Mouse (Mus musculus) ovary, adult 18-20 months (tissue): ENCODE results near the gene Edc3.

ENCODE experiments used
- DNase-seq: peaks from one replicate; pipeline ENCODE4 v3.0.0; 2022; ENCODE audit warnings: low spot score, mixed read lengths

Gene Edc3

GRCm38 (mm10) chr9:57708068-57708719 lies at the start of gene Edc3:
Edc3 (plus strand) TSS chr9:57708540.
- peak; percentile 75 for DNase-seq

DNA sequence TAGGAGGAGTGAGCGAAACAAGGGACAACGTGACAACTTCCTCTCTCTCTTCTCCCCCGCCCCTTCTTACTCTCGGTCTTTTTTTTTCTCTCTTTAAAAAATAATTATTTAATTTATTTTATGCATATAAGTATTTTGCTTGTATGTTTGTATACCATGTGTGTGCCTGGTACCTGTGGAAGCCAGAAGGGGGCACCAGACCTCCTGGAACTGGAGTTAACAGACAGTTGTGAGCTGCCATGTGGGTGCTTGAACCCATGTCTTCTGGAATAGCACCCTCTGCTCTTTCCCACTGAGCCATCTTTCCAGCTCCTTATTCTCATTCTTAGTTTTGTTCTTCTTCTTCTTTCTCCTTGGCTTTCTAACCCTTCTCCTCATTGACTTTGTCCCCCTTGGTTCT lies 49.4 kb upstream of the Edc3 start:
- no peak for DNase-seq

GRCm38 (mm10) chr9:57659774-57660173 lies 48.6 kb upstream of the Edc3 start:
- peak; percentile 37 for DNase-seq

DNA sequence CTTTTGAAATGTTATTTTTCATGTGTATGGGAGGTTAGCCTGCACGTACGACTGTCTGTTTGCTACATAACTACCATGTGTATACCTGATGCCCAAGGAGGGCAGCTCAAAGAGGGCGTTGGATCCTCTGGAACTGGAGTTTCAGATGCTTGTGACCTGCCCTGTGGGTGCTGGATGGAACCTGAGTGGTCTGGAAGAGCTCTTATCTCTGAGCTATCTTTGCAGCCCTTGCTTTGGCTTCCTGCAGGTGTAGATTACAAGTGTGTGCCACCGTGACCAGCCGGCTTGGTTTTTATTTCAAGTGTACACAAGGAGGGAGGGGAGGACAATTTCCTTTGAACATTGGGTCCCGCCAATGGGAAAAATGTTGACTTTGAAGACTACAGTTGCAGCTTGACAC lies 47.8 kb upstream of the Edc3 start:
- DNase-seq = no peak

- DNase-seq = no peak
Observed at GRCm38 (mm10) chr9:57661552-57661951, 46.8 kb upstream of the Edc3 start.

- no peak for DNase-seq
Observed at GRCm38 (mm10) chr9:57664616-57665015, 43.7 kb upstream of the Edc3 start.

DNA sequence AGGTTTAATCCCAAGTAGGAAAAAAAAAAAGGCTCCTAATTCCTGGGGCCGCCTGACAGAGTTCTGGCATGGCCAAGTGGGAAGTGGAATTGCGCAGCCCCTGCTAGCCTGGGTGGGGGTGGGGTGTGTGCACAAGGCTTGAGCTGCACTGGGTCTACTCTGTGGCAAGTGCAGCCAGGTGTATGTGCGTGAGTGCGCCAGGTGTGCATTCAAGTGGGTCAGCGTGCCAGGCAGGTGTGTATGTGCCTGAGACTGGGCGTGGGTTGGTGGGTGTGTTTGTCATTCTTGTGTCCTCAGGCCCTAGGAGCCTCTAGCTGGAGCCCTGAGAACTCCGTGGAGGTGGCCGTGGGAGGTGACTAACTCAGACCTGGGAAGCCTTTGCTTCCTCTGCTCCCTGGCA lies 41.8 kb upstream of the Edc3 start:
- DNase-seq = no peak

- DNase-seq = no peak
Observed at GRCm38 (mm10) chr9:57667136-57667535, 41.2 kb upstream of the Edc3 start.

- no peak for DNase-seq
Observed at GRCm38 (mm10) chr9:57667817-57668216, 40.5 kb upstream of the Edc3 start.

- DNase-seq = no peak
Observed at GRCm38 (mm10) chr9:57668277-57668676, 40.1 kb upstream of the Edc3 start.

DNA sequence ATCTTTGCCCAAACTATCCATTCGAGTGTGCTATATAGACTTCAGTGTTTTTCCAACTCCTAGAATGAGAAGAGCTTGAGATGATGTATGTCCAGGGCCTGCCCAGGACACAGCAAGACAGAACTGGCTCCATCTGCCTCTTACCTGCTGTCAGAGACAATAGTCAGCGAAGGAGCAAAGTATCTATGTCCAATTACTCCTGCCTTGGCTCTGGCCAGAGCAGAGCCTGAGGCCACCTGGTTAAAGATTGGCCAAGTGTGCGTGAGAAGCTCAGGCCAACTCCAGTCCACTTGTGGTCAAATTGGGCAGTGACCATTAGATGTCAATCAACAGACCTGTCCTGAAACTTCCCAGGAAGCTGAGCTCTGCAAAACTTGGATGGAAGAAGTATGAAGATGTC lies 38.8 kb upstream of the Edc3 start:
- DNase-seq = no peak

DNA sequence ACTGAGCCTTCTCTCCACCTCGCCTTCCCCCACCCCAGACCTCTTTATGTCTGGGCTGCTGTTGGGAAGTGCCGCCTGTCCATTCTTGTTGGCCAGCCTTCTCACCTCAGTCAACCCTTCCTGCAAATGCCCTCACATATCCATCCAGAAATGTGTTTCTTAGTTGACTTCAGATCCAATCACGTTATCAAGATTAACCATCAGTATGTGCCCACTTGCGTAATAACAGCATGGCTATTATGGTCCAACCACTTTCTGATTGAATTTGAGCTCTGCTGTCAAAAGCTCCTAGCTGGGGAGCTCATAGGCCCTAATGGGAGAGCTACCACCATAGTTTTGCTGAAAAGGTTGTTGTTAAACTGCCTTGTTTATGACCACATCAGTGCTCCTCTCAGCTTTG lies 37.3 kb upstream of the Edc3 start:
- DNase-seq = no peak

DNA sequence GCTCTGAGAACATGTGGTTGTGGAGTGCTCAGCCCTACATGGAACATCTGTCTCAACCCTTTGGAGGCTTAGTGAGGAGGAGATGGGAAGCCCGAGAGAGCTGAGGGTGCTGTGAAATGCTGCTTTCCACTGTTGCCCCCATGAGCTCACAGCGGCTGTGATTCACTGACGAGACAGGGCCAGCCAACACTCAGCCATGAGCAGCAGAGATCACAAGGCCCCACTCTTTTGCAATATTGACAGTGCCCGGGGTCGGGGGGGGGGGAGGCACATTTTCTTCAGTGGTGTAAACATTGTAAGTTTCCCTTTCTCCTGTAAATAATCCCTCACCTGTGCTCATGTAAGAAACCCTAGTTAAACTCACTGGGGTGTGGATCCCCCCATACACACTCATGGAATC lies 36.8 kb upstream of the Edc3 start:
- no peak for DNase-seq

GRCm38 (mm10) chr9:57681411-57681810 lies 26.9 kb upstream of the Edc3 start:
- DNase-seq = no peak

DNA sequence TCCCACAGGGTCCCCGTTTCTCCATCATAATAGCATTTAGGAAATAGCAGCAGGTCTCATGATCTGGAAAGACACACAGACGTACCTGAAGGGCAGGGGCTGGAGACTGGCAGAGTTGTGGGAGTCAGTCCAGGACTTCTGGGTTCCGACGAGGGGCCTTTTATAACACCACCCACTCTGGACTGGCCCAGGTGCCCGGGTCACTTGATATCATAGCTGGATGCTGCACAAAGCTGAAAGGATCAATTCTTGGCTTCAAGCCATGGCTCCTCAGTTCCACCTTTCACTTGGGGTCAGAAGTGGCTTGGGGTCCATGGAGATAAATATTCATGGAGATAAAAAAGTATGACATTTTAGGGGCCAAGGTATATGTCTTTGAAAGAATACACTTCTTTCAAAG lies 24.8 kb upstream of the Edc3 start, which contains the start of gene Cyp1a2:
Gene Cyp1a2 (minus strand): TSS at position 184 of the 400 bp plus-strand sequence.
- DNase-seq = no peak

DNA sequence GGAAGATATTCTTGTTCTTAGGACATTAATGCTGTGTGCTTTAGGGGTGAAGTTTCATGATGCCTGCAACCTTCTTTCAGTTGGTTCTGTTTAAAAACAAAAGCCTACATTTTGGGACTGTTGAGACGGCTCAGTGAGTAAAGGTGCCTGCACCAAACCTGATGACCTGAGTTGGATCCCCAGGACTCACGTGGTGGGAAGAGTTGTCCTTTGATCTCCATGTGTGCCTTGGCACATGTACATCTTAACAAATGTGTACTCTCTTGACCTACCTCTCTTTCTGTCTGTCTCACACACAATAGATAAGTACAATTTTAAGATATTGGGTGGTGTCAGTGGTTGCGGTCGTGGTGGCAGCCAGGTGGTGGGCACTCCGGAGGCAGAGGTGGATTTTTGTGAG lies 22.3 kb upstream of the Edc3 start:
- DNase-seq = no peak

GRCm38 (mm10) chr9:57687751-57688150 lies 20.6 kb upstream of the Edc3 start, which contains the start of gene Cyp1a1:
Cyp1a1 (plus strand) TSS chr9:57687928.
- DNase-seq = no peak

DNA sequence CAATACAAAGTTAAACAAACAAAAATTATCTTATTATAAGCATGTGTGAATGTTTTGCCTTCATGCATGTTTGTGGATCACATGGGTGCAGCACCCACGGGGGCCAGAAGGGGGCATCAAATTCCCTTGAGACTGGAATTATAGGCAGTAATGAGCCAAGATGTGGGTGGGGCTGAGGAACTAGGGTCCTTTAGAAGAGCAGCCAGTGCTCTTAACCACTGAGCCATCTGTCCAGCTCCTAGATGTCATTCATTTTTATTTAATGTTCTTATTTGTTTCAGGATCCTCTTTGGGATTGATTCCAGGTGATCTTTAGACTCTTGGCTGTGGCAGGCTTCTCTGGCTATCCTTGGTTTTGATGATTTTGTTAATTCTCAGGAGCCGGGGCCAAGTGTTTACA lies 20.2 kb upstream of the Edc3 start:
- DNase-seq = no peak

GRCm38 (mm10) chr9:57688606-57689005 lies 19.7 kb upstream of the Edc3 start:
- DNase-seq = no peak

DNA sequence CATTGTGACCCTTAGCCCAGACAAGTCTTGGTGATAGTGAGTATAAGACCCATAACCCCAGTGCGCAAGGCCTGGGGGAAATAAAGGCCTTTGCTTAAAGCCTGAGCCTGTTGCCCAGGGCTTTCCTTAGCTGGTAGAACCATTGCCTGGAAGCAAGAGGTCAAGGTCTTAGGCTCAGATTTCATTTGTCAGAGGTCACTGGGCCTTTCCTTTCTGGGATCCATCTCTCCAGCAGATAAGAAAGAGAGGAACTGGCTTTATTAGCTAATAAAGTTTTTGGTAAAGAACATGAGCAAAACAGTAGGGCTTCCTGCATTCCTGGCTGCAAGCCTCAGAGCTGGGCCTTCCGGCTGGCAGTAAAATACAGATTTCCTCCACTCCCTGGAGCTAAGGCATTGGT lies 14.2 kb upstream of the Edc3 start:
- no peak for DNase-seq

GRCm38 (mm10) chr9:57696380-57697285 lies 11.7 kb upstream of the Edc3 start:
- no peak for DNase-seq

GRCm38 (mm10) chr9:57697380-57697779 lies 11.0 kb upstream of the Edc3 start:
- DNase-seq = no peak

DNA sequence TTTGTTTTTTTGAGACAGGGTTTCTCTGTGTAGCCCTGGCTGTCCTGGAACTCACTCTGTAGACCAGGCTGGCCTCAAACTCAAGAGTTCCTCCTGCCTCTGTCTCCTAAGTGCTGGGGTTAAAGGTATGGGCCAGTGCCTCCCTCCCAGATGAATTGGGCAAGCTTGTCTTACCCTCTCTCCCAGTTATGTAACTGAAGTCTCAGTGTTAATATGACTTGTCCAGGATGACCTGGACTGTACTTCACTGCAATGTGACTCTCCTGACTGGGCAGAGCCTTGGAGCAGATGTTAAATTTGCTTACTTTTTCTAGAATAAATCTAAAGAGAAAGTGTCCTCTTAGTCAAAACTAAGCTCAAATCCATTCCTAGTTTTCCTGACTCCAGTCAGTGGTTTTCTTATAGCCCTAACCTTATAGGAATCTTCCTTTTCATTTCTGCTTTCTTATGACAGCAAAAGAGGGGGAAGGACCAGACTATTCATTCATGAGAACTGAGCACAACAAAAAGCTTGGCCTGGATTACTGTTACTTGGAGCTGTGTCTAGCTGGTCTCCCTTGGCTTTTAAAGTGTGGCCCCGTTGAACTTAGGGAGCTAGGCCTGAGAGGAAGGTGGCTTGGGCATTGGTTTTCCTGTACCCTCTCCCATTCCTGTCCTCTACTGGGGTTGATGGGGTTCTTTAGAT lies 9.7 kb upstream of the Edc3 start:
- no peak for DNase-seq
